Mouse (Mus musculus): ENCODE results near the gene Atxn3. TPM values are rescaled to one million over a fixed set of nuclear protein-coding genes. Genes with fewer than 3 reads are reported as not detected.
A peak's percentile ranks its signal among the peaks of the same experiment; 100 is the strongest.

Atxn3 gene
- total RNA-seq (2014; rRNA removed) (12.4 and 13.4 TPM in 2 replicates), polyA plus RNA-seq (2015; fragmentation: Nextera tagmentation; extraction: Ambion mirVana) (7.6 and 8.0 TPM in 2 replicates)

GRCm38 (mm10) chr12:101957942-101958544, at the start of gene Atxn3:
Gene Atxn3, minus strand, starts transcription at chr12:101958246.
- under 1% methylated on average over 54 of the region's 54 CpGs for WGBS
- Histone ChIP-seq H3K4me2 (ENCODE audit: low read depth, low read length, poor library complexity, severe bottlenecking) (peak within 1 kb of the TSS; percentile 72), H3K4me1 (ENCODE audit: insufficient read depth, low read length) (peaks cover 7% of the 10 kb centered on the region; the same call in 1 of the 2 replicates), H3K27ac (ENCODE audit: low read depth, low read length) (peak within 1 kb of the TSS; percentile 72), H3K9ac (replicated peaks; ENCODE audit: low read length, poor library complexity, severe bottlenecking) (peak within 1 kb of the TSS; percentile 59), H3K27me3 (ENCODE audit: insufficient read depth, low read length) (no peaks in the 10 kb centered on the region), H3K9me3 (ENCODE audit: low read length) (no peaks in the 10 kb centered on the region), H3K4me3 (ENCODE audit: low read depth, low read length) (peak within 1 kb of the TSS; percentile 93), H3K36me3 (ENCODE audit: insufficient read depth, low read length) (no peaks in the 10 kb centered on the region)
- peak; percentile 100 for ATAC-seq (ENCODE audit: low FRiP score)
- peak; percentile 97 for DNase-seq (ENCODE audit: low spot score)
- TF ChIP-seq CTCF (IDR thresholded peaks at IDR 0.05), result peak; percentile 79

GRCm38 (mm10) chr12:102000785-102001184, 42.7 kb upstream of the Atxn3 start:
- TF ChIP-seq CTCF (IDR thresholded peaks at IDR 0.05), result no peak
- no peak overlapping the region for H3K27ac ChIP-seq (ENCODE audit: low read depth, low read length)

GRCm38 (mm10) chr12:101998929-101999328, 40.9 kb upstream of the Atxn3 start:
- Histone ChIP-seq H3K36me3 (ENCODE audit: insufficient read depth, low read length) (peaks cover 57% of the 10 kb centered on the region), H3K4me3 (ENCODE audit: low read depth, low read length) (no peak overlapping the region), H3K27me3 (ENCODE audit: insufficient read depth, low read length) (no peaks in the 10 kb centered on the region), H3K4me1 (ENCODE audit: insufficient read depth, low read length) (no peaks in the 10 kb centered on the region), H3K9me3 (ENCODE audit: low read length) (no peaks in the 10 kb centered on the region), H3K9ac (replicated peaks; ENCODE audit: low read length, poor library complexity, severe bottlenecking) (no peak overlapping the region), H3K27ac (ENCODE audit: low read depth, low read length) (no peak overlapping the region), H3K4me2 (ENCODE audit: low read depth, low read length, poor library complexity, severe bottlenecking) (no peak overlapping the region)
- ATAC-seq (ENCODE audit: low FRiP score), result no peak
- no peak for TF ChIP-seq CTCF (IDR thresholded peaks at IDR 0.05)
- 95% methylated on average over 5 of the region's 5 CpGs for WGBS
- DNase-seq (ENCODE audit: low spot score), result no peak

More at GRCm38 (mm10) chr12:102000785-102001184, 42.7 kb upstream of the Atxn3 start:
- Histone ChIP-seq H3K36me3 (ENCODE audit: insufficient read depth, low read length) (peaks cover 54% of the 10 kb centered on the region), H3K4me2 (ENCODE audit: low read depth, low read length, poor library complexity, severe bottlenecking) (no peak overlapping the region), H3K27me3 (ENCODE audit: insufficient read depth, low read length) (no peaks in the 10 kb centered on the region), H3K9me3 (ENCODE audit: low read length) (no peaks in the 10 kb centered on the region), H3K4me3 (ENCODE audit: low read depth, low read length) (no peak overlapping the region), H3K9ac (replicated peaks; ENCODE audit: low read length, poor library complexity, severe bottlenecking) (no peak overlapping the region), H3K4me1 (ENCODE audit: insufficient read depth, low read length) (no peaks in the 10 kb centered on the region)
- ATAC-seq (ENCODE audit: low FRiP score) (no peak), DNase-seq (ENCODE audit: low spot score) (no peak)
- 96% methylated on average over 11 of the region's 11 CpGs for WGBS

GRCm38 (mm10) chr12:101994576-101995467, 36.8 kb upstream of the Atxn3 start:
- Histone ChIP-seq H3K4me2 (ENCODE audit: low read depth, low read length, poor library complexity, severe bottlenecking) (no peak overlapping the region), H3K27me3 (ENCODE audit: insufficient read depth, low read length) (no peaks in the 10 kb centered on the region), H3K27ac (ENCODE audit: low read depth, low read length) (no peak overlapping the region), H3K9ac (replicated peaks; ENCODE audit: low read length, poor library complexity, severe bottlenecking) (no peak overlapping the region), H3K4me3 (ENCODE audit: low read depth, low read length) (no peak overlapping the region), H3K36me3 (ENCODE audit: insufficient read depth, low read length) (peaks cover 56% of the 10 kb centered on the region), H3K4me1 (ENCODE audit: insufficient read depth, low read length) (no peaks in the 10 kb centered on the region), H3K9me3 (ENCODE audit: low read length) (no peaks in the 10 kb centered on the region)
- TF ChIP-seq CTCF (IDR thresholded peaks at IDR 0.05), result no peak
- WGBS, result 94% methylated on average over 8 of the region's 8 CpGs
- no peak for ATAC-seq (ENCODE audit: low FRiP score)
- DNase-seq (ENCODE audit: low spot score), result no peak

- H3K36me3 ChIP-seq (ENCODE audit: insufficient read depth, low read length), result peaks cover 48% of the 10 kb centered on the region
- no peaks in the 10 kb centered on the region for H3K27me3 ChIP-seq (ENCODE audit: insufficient read depth, low read length)
- H3K27ac ChIP-seq (ENCODE audit: low read depth, low read length), result no peak overlapping the region
- H3K9ac ChIP-seq (replicated peaks; ENCODE audit: low read length, poor library complexity, severe bottlenecking), result no peak overlapping the region
- no peak overlapping the region for H3K4me3 ChIP-seq (ENCODE audit: low read depth, low read length)
- no peaks in the 10 kb centered on the region for H3K9me3 ChIP-seq (ENCODE audit: low read length)
- H3K4me1 ChIP-seq (ENCODE audit: insufficient read depth, low read length), result no peaks in the 10 kb centered on the region
- 95% methylated on average over 6 of the region's 6 CpGs for WGBS
- TF ChIP-seq CTCF (IDR thresholded peaks at IDR 0.05), result no peak
- H3K4me2 ChIP-seq (ENCODE audit: low read depth, low read length, poor library complexity, severe bottlenecking), result no peak overlapping the region
- no peak for DNase-seq (ENCODE audit: low spot score)
- no peak for ATAC-seq (ENCODE audit: low FRiP score)
These were observed 29.6 kb upstream of the Atxn3 start for GRCm38 (mm10) chr12:101987659-101988058.

DNA sequence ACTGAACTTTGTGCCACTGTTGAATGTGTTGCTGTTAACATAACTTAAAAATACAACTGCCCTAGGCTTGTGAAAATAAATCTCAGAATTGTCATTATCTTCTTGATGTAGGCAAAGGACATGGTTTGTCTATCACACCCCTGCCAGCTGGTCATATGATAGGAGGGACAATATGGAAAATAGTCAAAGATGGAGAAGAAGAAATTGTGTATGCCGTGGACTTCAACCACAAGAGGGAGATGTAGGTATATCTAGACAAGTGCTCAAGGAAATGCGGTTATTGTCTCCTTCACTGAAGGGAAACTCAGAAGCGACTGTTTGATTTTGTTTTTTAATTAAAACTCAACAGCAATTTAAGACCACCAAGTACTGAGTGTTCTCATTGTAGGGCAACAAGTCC, 27.1 kb upstream of the Atxn3 start:
- Histone ChIP-seq H3K36me3 (ENCODE audit: insufficient read depth, low read length) (peaks cover 33% of the 10 kb centered on the region), H3K27ac (ENCODE audit: low read depth, low read length) (no peak overlapping the region), H3K9ac (replicated peaks; ENCODE audit: low read length, poor library complexity, severe bottlenecking) (no peak overlapping the region), H3K4me1 (ENCODE audit: insufficient read depth, low read length) (no peaks in the 10 kb centered on the region), H3K4me3 (ENCODE audit: low read depth, low read length) (no peak overlapping the region), H3K4me2 (ENCODE audit: low read depth, low read length, poor library complexity, severe bottlenecking) (no peak overlapping the region), H3K27me3 (ENCODE audit: insufficient read depth, low read length) (no peaks in the 10 kb centered on the region), H3K9me3 (ENCODE audit: low read length) (no peaks in the 10 kb centered on the region)
- DNase-seq (ENCODE audit: low spot score) (peak; percentile 77), ATAC-seq (ENCODE audit: low FRiP score) (no peak)
- 50% methylated on average over 3 of the region's 3 CpGs for WGBS
- TF ChIP-seq CTCF (IDR thresholded peaks at IDR 0.05), result peak; percentile 89

Measured in midbrain, postnatal 0 days (tissue).